Mouse (Mus musculus): ENCODE results near the gene Zfp661.
A peak's percentile ranks its signal among the peaks of the same experiment; 100 is the strongest.
"Not testable (repeated sequence)": the region's sequence is repeated elsewhere in the genome, so short reads cannot be mapped to it uniquely, and the experiment has no call there.

Zfp661 gene

DNA sequence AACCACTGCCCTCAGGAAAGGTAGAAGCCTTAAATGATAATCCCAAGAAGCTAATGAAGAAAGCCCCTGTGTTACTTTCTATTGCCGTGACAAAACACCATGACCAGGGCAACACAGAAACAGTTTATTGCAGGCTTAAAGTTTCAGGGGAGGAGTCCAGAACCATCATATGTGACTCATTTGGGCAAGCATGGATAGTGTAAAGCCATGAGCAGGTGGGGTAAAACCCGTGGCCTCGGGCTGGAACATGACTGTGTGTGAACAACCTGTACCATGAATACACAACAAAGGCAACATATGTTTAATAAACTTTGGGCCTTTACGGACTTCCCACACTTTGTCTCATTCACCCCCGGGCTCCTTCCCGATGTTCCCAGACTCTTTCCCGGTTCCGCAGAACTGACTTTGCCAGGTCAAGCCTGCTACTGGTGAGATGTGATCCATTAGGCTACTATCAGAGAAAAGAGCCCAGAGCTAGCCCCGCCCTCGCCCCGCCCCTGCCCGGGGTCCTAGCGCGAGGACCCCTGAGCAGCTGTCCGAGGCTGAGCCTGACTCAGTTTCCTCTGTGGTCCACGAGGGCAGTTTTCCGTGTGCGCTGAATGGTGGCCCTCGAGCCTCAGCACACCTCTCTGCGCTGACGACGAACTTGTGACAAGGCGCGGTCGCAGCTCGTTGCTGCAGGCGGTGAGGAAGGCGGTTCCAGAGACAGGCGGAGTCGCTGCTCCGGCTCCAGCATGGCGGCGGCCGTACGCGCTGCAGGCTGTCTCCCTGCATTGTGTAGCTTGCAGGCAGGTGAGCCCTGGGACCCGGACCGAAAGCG is at the start of gene Zfp661, which contains the start of gene Mrps5:
TSS of gene Zfp661 (minus strand) at position 401 of the 820 bp plus-strand sequence.
TSS of gene Mrps5 (plus strand) at position 529 of the 820 bp plus-strand sequence.
- DNase-seq (ENCODE audit: low spot score): peak; percentile 84

DNA sequence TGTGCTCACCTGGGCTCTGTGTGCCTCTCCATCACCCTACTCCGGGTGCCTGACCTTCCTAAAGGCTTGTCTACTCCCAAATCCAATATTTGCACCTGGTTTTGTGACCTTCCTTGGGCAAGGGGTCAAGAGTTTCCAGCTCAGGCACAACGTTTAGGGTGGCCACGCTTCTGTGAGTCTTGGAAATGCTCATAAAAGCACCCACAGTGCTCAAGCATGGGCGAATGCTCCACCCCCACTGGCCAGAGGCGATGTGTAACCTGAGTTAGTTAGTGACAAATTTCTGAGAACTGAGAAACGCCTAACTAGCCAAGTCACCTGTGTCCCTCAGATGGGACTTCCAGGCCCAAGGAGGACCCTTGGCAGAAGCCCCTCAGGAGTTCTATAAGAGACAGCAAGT is 48.7 kb upstream of the Zfp661 start:
- no peak for DNase-seq (ENCODE audit: low spot score)

DNA sequence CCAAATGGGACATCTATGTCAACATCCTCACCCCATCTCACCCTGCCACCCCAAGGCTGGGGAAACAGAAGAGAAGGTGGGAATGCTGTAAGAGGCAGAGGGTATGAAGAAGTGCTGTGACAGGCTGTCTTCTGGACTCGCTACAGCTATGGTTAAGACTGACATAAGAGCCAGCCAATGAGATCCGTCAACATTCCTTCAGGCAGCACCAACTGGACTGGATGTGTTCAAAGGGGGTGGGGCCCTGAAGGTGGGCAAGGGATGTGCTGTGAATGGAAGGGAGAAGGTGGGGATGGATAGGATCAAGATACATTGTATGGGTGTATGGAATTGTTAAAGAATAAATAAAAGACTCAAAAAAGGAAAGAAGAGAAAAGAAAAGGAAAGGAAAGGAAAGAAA is 45.7 kb upstream of the Zfp661 start:
- no peak for DNase-seq (ENCODE audit: low spot score)

DNA sequence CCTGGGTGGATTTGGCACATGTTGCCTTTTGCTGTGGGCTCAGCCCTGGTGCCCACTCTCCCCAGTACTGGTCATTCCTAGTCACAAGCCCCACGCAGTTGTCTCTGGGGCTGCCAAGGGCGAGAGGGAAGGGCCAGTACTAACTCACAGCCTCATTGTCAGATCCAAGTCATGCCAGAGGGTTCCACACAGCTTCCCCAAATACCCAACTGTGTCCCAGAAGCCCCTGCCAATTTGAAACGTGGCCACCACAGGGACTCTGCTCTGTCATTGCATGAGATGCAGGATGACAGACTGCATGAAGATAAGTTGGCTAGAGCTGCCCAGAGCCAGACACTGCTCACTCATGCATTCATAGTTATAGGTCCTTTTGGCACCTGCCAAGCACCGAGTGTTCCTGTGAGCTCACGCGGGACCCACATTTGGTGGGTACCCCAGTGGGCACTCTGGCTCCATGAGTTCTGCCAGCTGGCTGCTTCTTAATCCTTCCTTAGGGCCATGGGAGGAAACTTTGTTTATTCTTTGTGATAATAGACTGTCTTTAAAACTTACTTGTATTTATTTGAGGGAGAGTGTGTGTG is 41.2 kb upstream of the Zfp661 start:
- peak; percentile 47 for DNase-seq (ENCODE audit: low spot score)

DNA sequence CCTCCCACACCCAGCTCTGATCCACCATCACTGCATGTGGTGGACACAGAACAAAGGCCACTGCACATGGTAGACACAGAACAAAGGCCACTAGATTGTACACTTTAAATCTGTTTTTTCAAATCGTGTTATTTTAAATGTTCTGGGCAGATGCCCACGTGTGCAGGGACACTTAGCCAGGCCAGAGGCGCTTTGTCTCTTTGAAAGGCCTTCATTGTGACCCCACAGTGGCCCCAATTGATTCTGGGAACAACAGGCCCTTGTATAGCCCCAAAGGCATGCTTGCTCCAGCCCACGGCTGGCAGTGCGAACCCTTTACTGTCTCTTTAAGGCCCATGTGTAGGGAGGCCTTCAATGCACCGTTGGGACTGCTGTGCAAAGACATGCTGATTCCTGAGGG is 40.5 kb upstream of the Zfp661 start:
- DNase-seq (ENCODE audit: low spot score): peak; percentile 76

DNA sequence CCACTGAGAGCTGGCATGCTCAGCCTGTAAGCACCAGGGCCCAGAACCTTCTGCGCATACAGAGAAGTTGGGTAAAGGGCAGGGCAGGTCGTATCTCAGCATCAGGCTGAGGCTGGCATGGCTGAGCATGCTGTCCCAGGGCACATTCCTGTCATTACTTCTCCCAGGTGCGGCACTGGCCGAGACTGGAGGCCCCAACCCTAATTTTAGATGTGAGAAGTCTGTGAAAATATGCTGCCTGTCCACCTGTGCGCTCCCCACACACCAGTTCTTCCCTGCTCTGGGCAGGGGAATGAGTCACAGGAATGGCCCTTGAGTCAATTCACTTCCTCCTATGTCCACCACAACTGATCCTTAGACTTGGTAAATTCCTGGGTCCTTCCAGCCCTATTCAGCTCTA is 38.8 kb upstream of the Zfp661 start:
- no peak for DNase-seq (ENCODE audit: low spot score)

DNA sequence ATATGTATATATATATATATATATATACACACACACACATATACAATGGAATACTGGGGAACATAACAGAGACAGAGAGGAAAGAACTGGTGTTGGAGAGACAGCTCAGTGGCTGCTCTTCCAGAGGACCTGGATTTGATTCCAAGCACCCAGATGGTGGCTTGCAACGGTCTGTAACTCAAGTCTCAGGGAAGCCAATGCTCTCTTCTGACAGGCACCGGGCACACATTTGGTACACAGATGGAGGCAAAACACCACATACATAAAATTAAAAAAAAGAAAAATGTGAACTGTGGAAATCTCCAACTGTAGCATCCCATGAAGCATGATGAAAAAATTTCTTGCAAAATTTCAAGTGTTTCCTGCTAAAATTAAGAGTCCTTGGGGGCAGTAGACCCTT is 37.9 kb upstream of the Zfp661 start:
- no peak for DNase-seq (ENCODE audit: low spot score)

DNA sequence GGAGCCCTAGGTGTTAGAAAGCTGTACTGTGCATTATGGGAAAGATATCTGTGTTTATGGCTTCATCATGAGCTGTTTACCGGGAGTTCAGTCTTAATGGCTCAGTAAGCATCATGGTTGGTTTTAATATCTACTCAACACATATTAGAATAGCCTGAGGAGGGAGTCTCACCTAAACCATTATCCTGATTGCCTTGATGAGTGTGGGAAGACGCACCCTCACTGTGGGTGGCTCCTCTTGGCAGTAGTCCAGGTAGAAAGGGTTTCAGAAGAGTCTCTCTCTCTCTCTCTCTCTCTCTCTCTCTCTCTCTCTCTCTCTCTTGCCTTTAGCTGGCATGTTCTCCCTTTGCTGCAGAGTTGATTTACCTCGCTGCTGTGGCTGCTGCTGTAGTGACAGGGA is 35.2 kb upstream of the Zfp661 start:
- no peak for DNase-seq (ENCODE audit: low spot score)

DNA sequence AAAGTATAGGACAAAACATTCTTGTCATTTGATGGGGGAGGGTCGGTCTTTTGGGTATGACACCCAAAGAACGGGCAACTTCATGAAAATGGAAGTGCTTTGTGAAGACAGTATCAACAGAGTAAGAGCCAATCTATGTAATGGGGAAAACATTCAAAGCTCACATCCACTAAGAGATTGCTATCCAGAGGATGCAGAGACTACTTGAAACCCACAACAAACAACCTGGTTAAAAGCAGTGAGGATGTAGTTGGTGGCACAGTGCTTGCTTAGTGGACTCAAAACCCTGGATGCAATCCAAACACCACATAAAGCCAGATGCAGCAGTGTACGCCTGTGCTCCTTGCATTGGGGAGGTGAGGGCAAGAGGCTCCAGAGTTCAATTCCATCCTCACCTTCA is 32.4 kb upstream of the Zfp661 start:
- no peak for DNase-seq (ENCODE audit: low spot score)

DNA sequence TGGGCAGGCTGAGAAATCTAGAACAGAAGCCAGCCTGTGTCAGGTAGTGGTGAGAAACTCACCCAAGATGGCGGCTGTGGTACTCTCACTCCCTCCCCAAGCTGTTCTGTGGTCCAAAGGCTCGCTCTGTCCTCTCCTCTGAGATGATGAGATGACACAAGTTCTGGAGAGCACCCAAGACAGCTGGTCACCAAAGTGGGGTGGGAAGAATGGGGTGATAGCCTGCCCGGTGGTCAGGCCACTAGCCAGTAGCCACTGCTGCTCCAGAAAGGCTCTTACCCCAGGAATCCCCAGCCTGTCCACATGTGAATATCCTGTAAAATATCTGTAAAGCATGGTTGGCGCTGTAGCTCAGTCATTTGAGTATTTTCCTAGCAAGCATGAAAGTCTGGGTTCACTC is 25.4 kb upstream of the Zfp661 start:
- peak; percentile 62 for DNase-seq (ENCODE audit: low spot score)

DNA sequence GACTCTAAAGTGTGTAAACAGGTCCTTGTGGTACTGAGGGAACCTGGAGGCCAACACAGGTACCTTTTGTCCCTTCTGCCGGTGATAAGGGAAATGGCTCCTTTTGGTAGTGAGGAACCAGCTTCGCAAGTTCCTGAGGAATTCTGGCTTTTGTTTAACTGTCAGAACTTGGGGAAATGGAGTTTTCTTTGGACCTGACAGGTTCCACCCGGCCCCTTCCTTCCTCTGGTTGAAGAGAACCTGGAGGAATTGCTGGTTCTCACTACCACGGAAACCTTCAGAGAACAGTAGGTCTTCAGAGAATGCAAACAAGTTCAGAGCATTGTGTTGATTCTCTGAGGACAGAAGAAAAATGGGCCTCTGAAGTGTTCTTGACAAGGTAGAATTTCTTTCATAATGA is 24.5 kb upstream of the Zfp661 start:
- no peak for DNase-seq (ENCODE audit: low spot score)

DNA sequence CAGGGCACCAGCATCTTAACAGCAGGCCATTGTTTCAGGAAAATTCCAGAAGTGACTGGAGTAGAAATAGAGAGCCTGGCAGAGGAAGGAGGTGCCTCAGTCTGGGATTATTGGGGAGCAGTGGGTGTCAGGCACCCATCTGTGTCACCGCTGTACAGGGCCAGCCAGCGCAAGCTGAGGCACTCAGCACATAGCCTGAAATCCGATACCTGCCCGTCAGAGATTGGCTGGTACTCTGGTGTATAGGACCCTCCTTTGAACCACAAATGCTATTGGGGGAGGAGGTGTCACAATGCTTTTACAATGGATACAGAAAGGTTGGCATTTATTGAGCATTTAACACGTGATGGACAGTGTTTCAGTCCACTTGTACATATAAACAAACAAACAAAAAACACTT is 22.1 kb upstream of the Zfp661 start:
- DNase-seq (ENCODE audit: low spot score): no peak

DNA sequence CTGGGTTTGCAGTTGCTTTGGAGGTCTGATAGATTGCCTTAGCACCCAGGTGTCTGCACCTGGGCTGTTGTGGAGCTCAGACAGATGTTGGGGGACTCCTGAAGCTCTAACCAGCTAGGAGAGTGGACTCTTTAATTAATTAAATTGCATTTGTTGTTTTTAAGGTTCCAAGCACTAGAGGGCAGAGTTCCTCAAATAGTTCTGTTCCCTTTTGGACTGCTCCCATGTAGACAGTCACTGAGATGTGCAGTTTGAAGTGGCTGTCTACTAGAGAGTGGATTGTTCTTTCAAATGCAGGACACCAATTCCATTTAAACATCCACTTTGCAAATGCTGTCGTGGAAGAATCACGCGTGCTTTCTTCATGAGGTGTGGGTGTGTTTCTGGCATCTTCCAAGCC is 21.3 kb upstream of the Zfp661 start:
- peak; percentile 46 for DNase-seq (ENCODE audit: low spot score)

DNA sequence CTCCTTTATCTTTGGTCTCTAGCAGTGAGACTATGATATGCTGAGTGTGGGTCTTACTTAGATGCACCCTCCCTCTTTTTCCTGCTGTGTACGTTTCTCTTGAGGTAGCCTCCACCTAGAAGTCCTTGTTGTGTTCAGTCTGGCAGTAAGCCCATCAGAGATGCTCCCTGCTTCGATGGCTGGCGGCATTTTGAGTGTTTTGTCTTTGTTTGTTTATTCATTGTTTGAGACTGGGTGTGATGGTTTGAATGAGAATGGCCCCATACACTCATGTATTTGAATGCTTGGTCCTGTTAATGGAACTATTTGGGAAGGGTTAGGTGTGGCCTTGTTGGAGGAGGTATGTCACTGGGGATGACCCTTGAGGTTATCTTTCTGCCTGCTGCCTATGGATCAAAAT is 18.3 kb upstream of the Zfp661 start:
- no peak for DNase-seq (ENCODE audit: low spot score)

DNA sequence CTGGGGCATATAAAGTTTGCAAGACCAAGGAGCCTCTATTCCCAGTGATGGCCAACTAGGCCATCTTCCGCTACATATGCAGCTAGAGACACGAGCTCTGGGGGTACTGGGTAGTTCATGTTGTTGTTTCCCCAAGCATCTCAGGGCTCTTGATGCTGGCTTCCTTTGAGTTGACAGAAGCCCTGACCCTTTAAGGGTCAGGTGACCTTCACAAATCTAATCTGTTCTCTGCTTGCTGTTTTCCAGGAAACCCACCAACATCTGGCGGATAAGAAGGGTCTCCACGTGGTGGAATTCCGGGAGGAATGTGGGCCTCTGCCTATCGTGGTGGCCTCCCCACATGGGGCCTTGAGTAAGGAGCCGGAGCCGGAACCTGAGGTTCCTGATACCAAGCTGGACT is 16.5 kb upstream of the Zfp661 start:
- not testable (repeated sequence) for DNase-seq (ENCODE audit: low spot score)

DNA sequence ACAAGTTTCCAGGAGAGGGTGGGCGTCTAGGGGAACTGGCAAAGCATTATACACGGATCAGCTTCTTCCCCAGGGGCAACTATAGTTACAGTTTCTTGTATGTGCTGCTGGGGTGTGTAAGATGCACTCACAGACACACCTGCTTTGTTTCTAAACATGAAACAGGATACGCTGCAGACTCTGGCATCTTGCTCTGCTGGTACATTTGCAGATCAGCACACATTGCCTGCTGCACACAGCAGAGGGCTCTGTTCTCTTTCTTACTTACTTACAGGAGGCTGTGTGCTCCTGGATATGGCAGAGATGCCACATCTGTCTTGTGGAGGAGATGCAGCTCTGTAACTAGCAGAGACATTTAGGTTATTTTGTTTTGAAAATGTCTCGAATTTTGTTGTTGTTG is 3.9 kb upstream of the Zfp661 start:
- DNase-seq (ENCODE audit: low spot score): no peak

DNA sequence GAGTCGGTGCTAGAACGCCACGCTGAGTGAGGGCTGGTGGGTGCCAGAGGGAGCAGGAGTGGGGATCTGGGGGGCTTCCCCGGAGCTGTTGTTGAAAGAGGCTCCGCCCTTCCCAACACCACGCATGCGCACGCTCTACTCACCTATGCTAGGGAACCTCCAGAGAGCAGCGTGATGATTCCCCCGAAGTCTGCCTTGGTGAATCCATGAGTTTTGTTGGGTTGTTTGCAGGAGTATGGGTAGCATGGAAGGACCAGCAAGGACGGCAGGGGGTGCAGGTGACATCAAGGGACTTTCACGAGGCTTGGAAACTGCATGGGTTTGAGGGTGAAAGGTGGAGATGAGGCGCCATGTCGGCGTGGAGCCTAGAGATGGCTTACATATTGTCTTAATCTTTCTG is 3.3 kb upstream of the Zfp661 start:
- no peak for DNase-seq (ENCODE audit: low spot score)

DNA sequence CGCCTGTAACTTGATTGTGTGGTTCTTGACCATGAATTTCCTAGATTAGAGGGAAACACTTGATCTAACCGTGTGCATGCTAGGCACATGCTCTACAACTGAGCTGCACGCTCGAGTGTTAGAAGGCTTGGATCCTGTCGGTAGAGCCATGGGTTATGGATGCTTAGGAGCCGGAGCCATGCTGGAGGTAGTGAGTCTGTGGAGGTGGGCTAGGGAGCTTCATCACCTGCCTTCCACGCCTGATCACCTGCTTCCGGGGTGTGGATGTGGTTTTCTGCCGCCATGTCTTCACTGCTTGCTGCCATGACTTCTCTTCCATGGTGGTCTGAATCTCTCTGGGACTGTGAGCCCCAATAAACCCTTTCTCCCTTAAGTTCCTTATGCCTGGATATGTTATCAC is 2.0 kb upstream of the Zfp661 start:
- DNase-seq (ENCODE audit: low spot score): no peak

DNA sequence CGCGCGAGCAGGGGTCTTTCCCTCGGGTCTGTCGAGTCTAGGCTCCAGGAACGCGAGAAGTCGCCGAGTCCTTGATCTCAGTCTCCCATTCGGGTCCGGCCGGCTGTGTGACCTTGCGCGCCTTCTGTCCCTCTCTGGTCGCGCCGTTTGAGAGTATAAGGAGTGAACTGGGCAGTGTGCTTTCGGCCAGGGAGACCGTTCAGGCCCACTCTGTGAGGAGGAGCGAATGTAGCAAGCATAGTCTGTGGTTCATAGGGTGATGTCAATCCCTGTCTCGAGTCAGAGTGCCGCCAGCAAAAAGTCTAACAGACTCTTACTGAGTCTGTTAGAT is 585 bp upstream of the Zfp661 start:
- DNase-seq (ENCODE audit: low spot score): no peak

DNA sequence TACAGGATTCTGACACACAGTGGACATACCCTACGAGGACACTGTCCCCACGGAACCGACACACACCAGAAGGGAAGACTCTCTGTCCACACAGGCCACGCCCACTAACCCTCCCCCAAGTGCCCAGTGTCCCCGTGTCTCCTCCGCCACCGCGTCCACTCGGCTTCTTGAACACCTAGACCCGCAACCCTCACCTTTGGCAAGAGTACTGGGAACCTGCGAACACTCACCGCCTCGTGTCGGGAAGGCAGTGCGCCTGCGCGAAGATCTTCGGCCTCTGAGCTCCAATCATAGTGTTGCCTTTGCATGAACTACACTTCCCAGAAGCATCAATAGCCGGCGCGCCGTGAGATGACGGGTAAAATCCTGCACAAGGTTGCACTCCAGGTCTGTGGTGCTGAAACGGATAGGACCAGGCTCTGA is 2.4 kb downstream of the Zfp661 start:
- peak; percentile 94 for DNase-seq (ENCODE audit: low spot score)

DNA sequence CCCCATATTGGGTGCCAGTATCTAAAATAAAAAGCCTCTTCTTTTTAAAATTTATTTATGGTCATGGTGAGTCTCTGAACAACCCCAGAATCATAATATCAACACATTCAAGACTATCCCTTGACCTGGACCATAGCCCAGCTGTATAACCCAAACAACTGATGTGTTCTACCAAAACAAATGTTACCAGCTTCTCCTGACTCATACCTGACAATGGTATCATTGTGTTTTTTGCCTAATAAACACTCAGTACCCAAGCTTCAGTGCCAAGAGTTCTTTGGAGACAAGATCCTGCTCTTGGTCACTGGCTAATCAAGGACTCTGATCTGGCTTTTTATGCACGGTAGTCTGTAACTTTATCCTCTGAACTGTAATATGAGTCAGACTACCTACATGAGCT is 13.6 kb downstream of the Zfp661 start:
- DNase-seq (ENCODE audit: low spot score): no peak

DNA sequence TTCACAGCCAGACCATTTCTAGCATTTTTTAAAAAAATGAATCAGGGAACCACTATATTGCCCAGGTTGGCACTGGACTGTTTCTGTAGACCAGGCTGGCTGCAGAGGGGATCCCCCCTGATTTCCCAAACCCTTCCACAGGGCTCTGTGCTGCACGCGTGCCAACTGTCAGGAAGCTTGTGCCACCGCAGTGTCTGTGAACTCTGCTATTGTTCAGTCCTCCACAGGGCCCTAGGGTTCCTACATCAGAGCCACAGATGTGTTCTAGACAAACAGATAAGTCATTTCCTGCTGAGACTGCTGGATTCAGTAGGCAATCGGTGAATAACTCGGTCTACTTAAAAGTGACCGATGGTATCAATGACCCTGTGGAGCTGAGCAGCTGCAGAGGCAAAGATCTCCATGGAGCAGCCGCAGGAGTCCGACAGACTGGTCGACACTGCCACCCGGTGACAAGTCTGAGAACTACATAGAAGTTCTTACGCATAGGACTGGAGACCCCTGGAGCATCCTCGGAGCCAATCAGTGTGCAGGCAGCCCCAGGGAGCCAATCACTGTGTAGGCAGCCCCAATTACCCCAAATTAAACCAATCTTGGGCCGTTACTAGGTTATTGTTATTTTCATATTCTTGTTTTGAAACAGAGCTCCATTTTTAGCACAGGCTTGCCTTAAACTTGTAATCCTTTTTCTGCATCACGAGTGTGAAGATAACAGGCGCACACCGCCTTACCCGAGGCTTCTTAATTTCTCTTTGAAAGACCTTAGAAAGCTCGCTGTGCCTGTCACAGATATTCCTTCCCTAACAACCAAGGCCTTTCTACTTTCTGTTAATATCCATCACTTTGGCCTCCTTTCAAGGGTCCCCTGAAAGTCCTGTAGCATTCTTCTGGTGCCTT is 27.6 kb downstream of the Zfp661 start:
- DNase-seq (ENCODE audit: low spot score): peak; percentile 96

DNA sequence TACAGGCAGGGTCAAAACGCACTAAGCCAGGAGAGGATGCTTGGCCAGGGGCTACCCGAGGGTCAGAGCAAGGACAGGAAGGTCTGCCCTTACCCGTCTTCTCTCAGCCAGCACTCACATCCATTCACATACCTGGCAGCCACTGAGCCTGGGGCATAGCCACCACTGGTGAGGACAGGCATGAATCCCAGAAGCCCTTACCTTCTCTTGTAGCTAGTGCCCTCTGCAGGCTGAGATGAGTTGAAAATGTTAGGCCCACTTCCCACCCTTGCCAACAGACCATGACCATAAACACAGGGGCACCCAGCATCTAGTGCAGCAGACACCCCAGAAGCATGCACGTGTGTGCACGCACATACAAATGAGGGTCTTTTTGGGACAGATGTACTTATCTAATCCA is 35.8 kb downstream of the Zfp661 start:
- peak; percentile 60 for DNase-seq (ENCODE audit: low spot score)
